Mouse (Mus musculus): Measurements from ENCODE around the gene B430306N03Rik. TPM values are rescaled to one million over a fixed set of nuclear protein-coding genes. Genes with fewer than 3 reads are reported as not detected.

Gene B430306N03Rik
- polyA plus RNA-seq, 1 experiment from 2014 or later = 0.33 TPM

- Histone ChIP-seq H3K4me1 (ENCODE audit: insufficient read depth) (no peaks in the 10 kb centered on the region), H3K27me3 (ENCODE audit: insufficient read depth, low read length) (no peaks in the 10 kb centered on the region), H3K4me3 (ENCODE audit: low read depth, low read length) (no peak overlapping the region), H3K9me3 (ENCODE audit: low read depth, low read length) (no peaks in the 10 kb centered on the region), H3K36me3 (ENCODE audit: insufficient read depth) (no peaks in the 10 kb centered on the region), H3K4me2 (no peak overlapping the region), H3K9ac (no peak overlapping the region), H3K27ac (ENCODE audit: low read depth) (no peak overlapping the region)
- no peak for DNase-seq
- TF ChIP-seq CTCF (IDR thresholded peaks at IDR 0.05; ENCODE audit: low read depth) = no peak
- ATAC-seq (ENCODE audit: insufficient read depth) = no peak
- WGBS = 58% methylated on average over 1 of the region's 1 CpGs
Observed at GRCm38 (mm10) chr17:48286765-48287164, 29.2 kb upstream of the B430306N03Rik start.

- no peak overlapping the region for H3K9ac ChIP-seq
- peak; percentile 36 for DNase-seq
- no peaks in the 10 kb centered on the region for H3K4me1 ChIP-seq (ENCODE audit: insufficient read depth)
- H3K27me3 ChIP-seq (ENCODE audit: insufficient read depth, low read length) = no peaks in the 10 kb centered on the region
- H3K9me3 ChIP-seq (ENCODE audit: low read depth, low read length) = no peaks in the 10 kb centered on the region
- TF ChIP-seq CTCF (IDR thresholded peaks at IDR 0.05; ENCODE audit: low read depth) = 0 out of 2 replicates have a peak, but pooled peaks have one; percentile 27
- no peaks in the 10 kb centered on the region for H3K36me3 ChIP-seq (ENCODE audit: insufficient read depth)
- H3K4me3 ChIP-seq (ENCODE audit: low read depth, low read length) = no peak overlapping the region
- no peak for ATAC-seq (ENCODE audit: insufficient read depth)
- H3K4me2 ChIP-seq = no peak overlapping the region
- no peak overlapping the region for H3K27ac ChIP-seq (ENCODE audit: low read depth)
- WGBS = 51% methylated on average over 2 of the region's 2 CpGs
Observed at GRCm38 (mm10) chr17:48287276-48287675, 28.7 kb upstream of the B430306N03Rik start.

- Histone ChIP-seq H3K4me3 (ENCODE audit: low read depth, low read length) (no peak overlapping the region), H3K9ac (no peak overlapping the region), H3K27ac (ENCODE audit: low read depth) (no peak overlapping the region), H3K36me3 (ENCODE audit: insufficient read depth) (no peaks in the 10 kb centered on the region), H3K4me1 (ENCODE audit: insufficient read depth) (no peaks in the 10 kb centered on the region), H3K9me3 (ENCODE audit: low read depth, low read length) (no peaks in the 10 kb centered on the region), H3K27me3 (ENCODE audit: insufficient read depth, low read length) (no peaks in the 10 kb centered on the region), H3K4me2 (no peak overlapping the region)
- WGBS = 78% methylated on average over 5 of the region's 5 CpGs
- DNase-seq (no peak), ATAC-seq (ENCODE audit: insufficient read depth) (no peak)
- TF ChIP-seq CTCF (IDR thresholded peaks at IDR 0.05; ENCODE audit: low read depth) = no peak
Observed at GRCm38 (mm10) chr17:48293500-48294194, 22.3 kb upstream of the B430306N03Rik start.

- WGBS = 10% methylated on average over 3 of the region's 4 CpGs
- H3K4me2 ChIP-seq = peak within 1 kb of the TSS; percentile 25; the same call in 1 of the 2 replicates
- ATAC-seq (ENCODE audit: insufficient read depth) (no peak; the same call in 1 of the 2 replicates), DNase-seq (no peak)
- no peak for TF ChIP-seq CTCF (IDR thresholded peaks at IDR 0.05; ENCODE audit: low read depth)
- no peak within 1 kb of the TSS for H3K27ac ChIP-seq (ENCODE audit: low read depth)
- no peaks in the 10 kb centered on the region for H3K27me3 ChIP-seq (ENCODE audit: insufficient read depth, low read length)
- H3K9me3 ChIP-seq (ENCODE audit: low read depth, low read length) = no peaks in the 10 kb centered on the region
- H3K4me3 ChIP-seq (ENCODE audit: low read depth, low read length) = no peak within 1 kb of the TSS; the same call in 1 of the 2 replicates
- H3K9ac ChIP-seq = no peak within 1 kb of the TSS
- H3K4me1 ChIP-seq (ENCODE audit: insufficient read depth) = no peaks in the 10 kb centered on the region
- no peaks in the 10 kb centered on the region for H3K36me3 ChIP-seq (ENCODE audit: insufficient read depth)
Observed at GRCm38 (mm10) chr17:48299203-48299602, 16.7 kb upstream of the B430306N03Rik start, which contains the start of gene Treml2. Gene Treml2 (plus strand): TSS chr17:48299498.

GRCm38 (mm10) chr17:48299756-48300155 lies 16.2 kb upstream of the B430306N03Rik start:
- DNase-seq (no peak), ATAC-seq (ENCODE audit: insufficient read depth) (no peak)
- no peak overlapping the region for H3K9ac ChIP-seq
- no peaks in the 10 kb centered on the region for H3K9me3 ChIP-seq (ENCODE audit: low read depth, low read length)
- no peaks in the 10 kb centered on the region for H3K36me3 ChIP-seq (ENCODE audit: insufficient read depth)
- H3K4me2 ChIP-seq = peak overlapping the region; percentile 25; the same call in 1 of the 2 replicates
- no peak overlapping the region for H3K4me3 ChIP-seq (ENCODE audit: low read depth, low read length)
- H3K4me1 ChIP-seq (ENCODE audit: insufficient read depth) = no peaks in the 10 kb centered on the region
- whole genome bisulfite sequencing = 42% methylated on average over 7 of the region's 7 CpGs
- TF ChIP-seq CTCF (IDR thresholded peaks at IDR 0.05; ENCODE audit: low read depth) = no peak
- H3K27me3 ChIP-seq (ENCODE audit: insufficient read depth, low read length) = no peaks in the 10 kb centered on the region
- H3K27ac ChIP-seq (ENCODE audit: low read depth) = no peak overlapping the region

- Histone ChIP-seq H3K4me1 (ENCODE audit: insufficient read depth) (no peaks in the 10 kb centered on the region), H3K27ac (ENCODE audit: low read depth) (no peak overlapping the region), H3K4me2 (peak overlapping the region; percentile 25; the same call in 1 of the 2 replicates), H3K27me3 (ENCODE audit: insufficient read depth, low read length) (no peaks in the 10 kb centered on the region), H3K9ac (no peak overlapping the region), H3K9me3 (ENCODE audit: low read depth, low read length) (no peaks in the 10 kb centered on the region), H3K36me3 (ENCODE audit: insufficient read depth) (no peaks in the 10 kb centered on the region), H3K4me3 (ENCODE audit: low read depth, low read length) (no peak overlapping the region; the same call in 1 of the 2 replicates)
- DNase-seq (no peak), ATAC-seq (ENCODE audit: insufficient read depth) (no peak)
- TF ChIP-seq CTCF (IDR thresholded peaks at IDR 0.05; ENCODE audit: low read depth) = no peak
- WGBS = 66% methylated on average over 7 of the region's 7 CpGs
Observed at GRCm38 (mm10) chr17:48300199-48300598, 15.7 kb upstream of the B430306N03Rik start.

- ATAC-seq (ENCODE audit: insufficient read depth) (no peak), DNase-seq (no peak)
- H3K4me2 ChIP-seq = peak overlapping the region; percentile 25; the same call in 1 of the 2 replicates
- H3K36me3 ChIP-seq (ENCODE audit: insufficient read depth) = no peaks in the 10 kb centered on the region
- H3K27me3 ChIP-seq (ENCODE audit: insufficient read depth, low read length) = no peaks in the 10 kb centered on the region
- H3K4me3 ChIP-seq (ENCODE audit: low read depth, low read length) = no peak overlapping the region; the same call in 1 of the 2 replicates
- no peaks in the 10 kb centered on the region for H3K9me3 ChIP-seq (ENCODE audit: low read depth, low read length)
- no peak overlapping the region for H3K9ac ChIP-seq
- 70% methylated on average over 9 of the region's 9 CpGs for WGBS
- H3K4me1 ChIP-seq (ENCODE audit: insufficient read depth) = no peaks in the 10 kb centered on the region
- no peak for TF ChIP-seq CTCF (IDR thresholded peaks at IDR 0.05; ENCODE audit: low read depth)
- H3K27ac ChIP-seq (ENCODE audit: low read depth) = no peak overlapping the region
Observed at GRCm38 (mm10) chr17:48300861-48301260, 15.1 kb upstream of the B430306N03Rik start.
